Mouse (Mus musculus): ENCODE data around the gene Ccdc50.

Ccdc50 gene

DNA sequence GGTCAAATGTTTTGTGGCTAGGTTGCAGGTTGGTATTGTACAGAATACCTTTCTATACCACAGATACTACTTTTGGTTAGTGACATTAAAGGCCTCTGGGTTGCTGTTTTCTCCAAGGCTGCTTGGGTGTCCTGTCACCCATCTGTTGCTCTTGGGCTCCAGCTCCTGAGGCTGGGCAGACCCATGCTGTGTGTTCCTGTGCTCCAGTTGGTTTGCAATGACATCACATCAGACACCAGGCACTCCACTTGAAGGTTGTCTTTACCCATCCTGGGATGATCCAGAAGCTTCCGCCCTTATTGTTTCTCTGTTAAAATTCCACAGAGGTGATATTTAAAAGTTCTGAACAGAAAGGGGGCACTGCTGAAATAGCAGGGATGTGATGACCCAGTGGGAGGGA lies 8.3 kb downstream of the Ccdc50 start:
- DNase-seq, result no peak

DNA sequence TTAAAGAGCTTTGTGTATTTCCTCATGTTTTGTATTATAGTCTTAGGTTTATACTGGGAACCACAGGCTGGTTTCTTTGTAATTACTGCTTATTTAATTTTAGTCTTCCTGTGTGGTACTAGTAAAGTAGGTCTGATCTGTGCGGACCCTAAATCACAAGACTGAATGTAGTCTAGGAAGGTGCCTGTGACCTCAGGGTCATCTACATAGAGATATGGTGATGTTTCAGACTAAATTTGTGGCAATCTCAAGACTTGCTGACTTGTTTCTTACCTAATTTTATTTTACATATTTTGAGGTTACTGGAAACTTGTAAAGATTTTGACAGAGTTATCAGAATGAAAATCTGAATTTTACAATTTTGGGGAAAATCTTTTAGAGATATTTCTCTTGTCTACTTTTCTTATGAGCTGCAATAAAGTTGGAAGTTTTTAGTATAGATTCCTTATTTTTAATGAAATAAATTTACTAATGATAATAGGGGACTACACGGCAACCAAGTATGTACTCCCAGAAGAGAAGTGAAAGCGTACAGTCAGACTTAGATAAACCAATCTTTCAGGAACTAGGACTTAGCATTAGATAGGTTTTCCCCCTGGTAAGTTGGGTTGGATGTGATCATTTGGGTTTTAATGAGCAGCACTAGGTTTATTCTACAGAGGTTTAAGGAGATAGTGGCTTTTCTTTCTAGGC lies 10.5 kb downstream of the Ccdc50 start:
- no peak for DNase-seq

DNA sequence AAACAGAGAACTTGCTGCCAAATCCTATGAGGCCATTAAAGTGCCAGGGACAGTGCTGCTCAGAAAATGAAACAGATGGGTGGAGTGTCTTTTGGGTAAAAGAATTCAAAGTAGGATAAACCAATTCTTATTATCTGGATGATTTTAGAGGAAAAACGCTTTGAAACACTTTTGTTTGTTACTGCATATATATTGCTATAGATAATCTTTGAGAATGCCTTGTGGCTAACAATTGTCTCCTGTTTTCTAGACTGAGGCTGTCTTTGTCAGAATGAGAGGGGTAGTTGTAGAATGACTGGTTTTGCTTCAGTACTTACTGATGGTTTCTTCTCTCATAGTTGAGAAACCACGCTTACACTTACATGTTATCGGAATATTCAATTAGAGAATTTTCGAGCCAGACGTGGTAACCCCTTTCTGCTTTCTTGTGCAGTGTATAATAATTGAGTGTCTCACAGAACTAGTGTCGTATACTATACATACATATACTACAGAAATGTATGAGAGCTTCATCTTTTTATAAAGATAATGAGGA lies 11.1 kb downstream of the Ccdc50 start:
- no peak for DNase-seq

DNA sequence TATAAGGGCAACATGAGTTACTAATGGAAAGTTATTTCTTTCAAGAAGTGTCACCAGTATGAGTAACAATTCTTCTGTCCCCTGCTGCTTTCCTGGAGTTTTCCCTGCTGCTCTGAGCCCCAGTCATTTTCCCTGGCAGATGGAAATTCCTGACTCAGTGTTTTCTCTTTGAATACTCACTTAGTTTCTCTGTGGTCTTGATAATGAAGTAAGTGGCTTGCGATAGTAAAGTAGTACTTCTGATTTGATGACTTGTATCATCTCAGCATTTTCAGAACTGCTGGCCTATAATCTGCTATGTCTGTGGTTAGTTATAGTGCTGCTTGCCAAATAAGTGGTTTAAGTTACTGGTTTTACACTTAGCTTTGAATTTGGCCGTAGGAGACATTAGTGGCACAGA lies 12.9 kb downstream of the Ccdc50 start:
- no peak for DNase-seq

- no peak for DNase-seq
These were observed 15.4 kb downstream of the Ccdc50 start for GRCm38 (mm10) chr16:27404107-27404506.

GRCm38 (mm10) chr16:27416937-27417584 lies 28.4 kb downstream of the Ccdc50 start:
- no peak for DNase-seq

DNA sequence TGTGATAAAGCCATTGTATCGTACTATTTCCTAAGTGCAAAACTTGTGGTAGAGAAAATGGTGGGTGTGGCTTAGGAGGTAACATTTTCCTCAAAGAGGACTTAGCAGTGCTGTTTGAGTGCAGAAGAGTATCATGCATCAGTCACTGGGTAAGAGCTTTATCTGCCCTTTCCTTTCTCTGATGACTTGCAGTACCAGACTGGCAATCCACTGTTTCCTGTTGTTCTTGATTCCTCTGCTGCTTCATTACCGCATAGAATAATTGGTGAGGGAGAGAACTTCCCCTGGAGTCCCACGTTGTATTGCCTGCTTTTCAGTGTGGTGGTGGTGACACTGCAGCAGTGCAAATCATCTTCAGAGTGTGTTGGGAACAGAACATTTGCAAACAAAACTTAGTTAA lies 29.0 kb downstream of the Ccdc50 start:
- DNase-seq, result no peak

- DNase-seq, result no peak
These were observed 32.3 kb downstream of the Ccdc50 start for GRCm38 (mm10) chr16:27420982-27421381.

- DNase-seq, result no peak
These were observed 46.4 kb downstream of the Ccdc50 start for GRCm38 (mm10) chr16:27435034-27435433.

GRCm38 (mm10) chr16:27443941-27444340 lies 55.3 kb downstream of the Ccdc50 start:
- DNase-seq, result no peak

GRCm38 (mm10) chr16:27449360-27449759 lies 60.7 kb downstream of the Ccdc50 start:
- DNase-seq, result no peak

DNA sequence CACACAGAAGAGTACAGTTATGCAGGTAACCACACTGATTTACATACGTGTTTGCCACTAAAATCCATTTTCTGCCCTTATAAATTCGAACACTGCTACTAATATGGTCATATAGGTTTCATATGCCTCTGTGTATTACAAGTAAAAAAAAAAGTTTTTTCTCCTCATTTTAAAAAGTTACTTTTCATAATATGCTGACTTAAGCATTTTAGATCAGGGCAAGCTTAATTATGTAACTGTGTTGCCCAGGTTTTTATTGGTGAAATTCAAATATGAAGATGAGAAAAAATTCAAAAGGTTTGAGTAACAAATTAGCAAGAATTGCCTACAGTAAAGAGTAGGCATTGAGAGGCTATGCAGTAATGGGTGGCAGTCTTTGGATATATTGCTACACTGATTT lies 62.0 kb downstream of the Ccdc50 start:
- DNase-seq, result no peak

DNA sequence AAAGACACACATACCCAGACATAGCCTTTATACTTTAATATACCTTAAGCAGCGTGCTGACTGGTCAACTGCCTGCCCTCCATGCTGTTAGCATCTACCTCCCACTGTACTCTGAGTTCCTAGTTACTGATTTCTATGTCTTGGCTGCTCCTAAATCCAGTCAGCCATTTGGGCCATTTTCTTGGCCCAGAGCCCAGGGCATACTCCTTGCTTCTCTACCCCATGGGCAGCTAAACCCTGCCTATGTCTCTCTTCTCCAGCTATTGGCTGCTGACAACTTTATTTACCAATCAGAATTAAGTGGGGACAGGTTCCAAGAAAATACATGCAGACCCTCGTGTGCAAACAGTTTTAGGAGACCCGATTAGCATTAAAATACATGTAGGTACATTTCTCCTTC lies 64.7 kb downstream of the Ccdc50 start:
- DNase-seq, result no peak

DNA sequence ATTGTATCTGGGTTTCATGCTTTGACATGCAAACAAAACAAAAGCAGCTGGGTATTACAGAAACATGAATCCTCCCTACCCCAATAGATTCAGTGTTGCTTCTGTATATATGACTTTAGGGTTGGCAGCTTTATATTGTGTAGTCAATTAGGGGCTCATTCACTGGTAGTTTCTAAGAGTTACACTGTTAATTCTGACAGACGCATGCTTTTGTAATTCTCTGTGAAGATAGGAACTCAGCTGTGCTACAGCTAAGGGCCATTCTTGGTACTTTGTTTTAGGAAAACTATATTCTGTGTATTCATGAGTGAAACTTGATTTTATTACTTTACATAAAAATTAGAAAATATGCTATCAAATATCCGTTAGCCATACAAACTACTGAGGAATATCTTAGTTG lies 65.2 kb downstream of the Ccdc50 start:
- no peak for DNase-seq

- peak; percentile 74 for DNase-seq
These were observed 68.6 kb downstream of the Ccdc50 start for GRCm38 (mm10) chr16:27457273-27457672.

GRCm38 (mm10) chr16:27468731-27469130 lies 80.1 kb downstream of the Ccdc50 start:
- peak; percentile 46 for DNase-seq

- DNase-seq, result no peak
These were observed 82.7 kb downstream of the Ccdc50 start for GRCm38 (mm10) chr16:27471389-27471788.

DNA sequence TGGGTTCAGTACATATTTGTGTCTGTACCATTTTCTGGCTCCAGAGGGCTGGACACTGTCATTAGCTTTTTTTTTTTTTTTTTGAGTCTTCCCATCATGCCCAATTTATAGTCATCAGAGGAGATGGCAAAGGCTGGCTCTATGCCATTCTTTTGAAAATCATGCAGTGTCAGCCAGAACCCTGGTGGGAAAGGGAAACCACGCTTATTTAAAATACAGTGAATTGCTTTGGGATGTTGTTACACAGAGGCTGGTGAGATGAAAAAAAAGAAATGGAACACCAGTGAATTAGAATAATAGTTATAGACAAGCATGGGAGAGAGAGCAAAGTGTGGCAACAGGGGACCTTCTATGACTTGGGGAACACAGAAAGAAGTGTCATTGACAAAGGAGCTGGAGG lies 95.2 kb downstream of the Ccdc50 start:
- DNase-seq, result no peak

Data from embryo, embryonic 11 days (tissue).